Mouse (Mus musculus) C2C12 (cell line): ENCODE data around the gene 1700057G04Rik.

ENCODE experiments used
- CEBPB ChIP-seq: IDR thresholded peaks from one replicate; pipeline ENCODE4 v1.6.1; 2011; ENCODE audit warnings: low read depth, mild to moderate bottlenecking, control low read depth, moderate library complexity
- CTCF ChIP-seq: IDR thresholded peaks from one replicate; pipeline ENCODE4 v1.5.1; 2011; ENCODE audit not compliant: control insufficient read depth, insufficient read depth, insufficient read length
- FOSL1 ChIP-seq: IDR thresholded peaks from one replicate; pipeline ENCODE4 v1.8.0; 2011; ENCODE audit warnings: mild to moderate bottlenecking, low read length; ENCODE audit not compliant: poor library complexity, insufficient read depth, severe bottlenecking
- MAX ChIP-seq: IDR thresholded peaks from one replicate; pipeline ENCODE4 v1.6.1; 2011; ENCODE audit warnings: mild to moderate bottlenecking, control low read depth
- MYOD1 ChIP-seq: IDR thresholded peaks from one replicate; pipeline ENCODE4 v1.6.1; 2011; ENCODE audit warnings: low read depth; ENCODE audit not compliant: control insufficient read depth, insufficient read length
- MYOG ChIP-seq: IDR thresholded peaks from one replicate; pipeline ENCODE4 v1.6.1; 2011; ENCODE audit not compliant: control insufficient read depth, insufficient read length; ENCODE audit errors: extremely low read depth
- USF1 ChIP-seq: IDR thresholded peaks from one replicate; pipeline ENCODE4 v1.6.1; 2011; ENCODE audit warnings: low read depth, mild to moderate bottlenecking, control low read depth, moderate library complexity

DNA sequence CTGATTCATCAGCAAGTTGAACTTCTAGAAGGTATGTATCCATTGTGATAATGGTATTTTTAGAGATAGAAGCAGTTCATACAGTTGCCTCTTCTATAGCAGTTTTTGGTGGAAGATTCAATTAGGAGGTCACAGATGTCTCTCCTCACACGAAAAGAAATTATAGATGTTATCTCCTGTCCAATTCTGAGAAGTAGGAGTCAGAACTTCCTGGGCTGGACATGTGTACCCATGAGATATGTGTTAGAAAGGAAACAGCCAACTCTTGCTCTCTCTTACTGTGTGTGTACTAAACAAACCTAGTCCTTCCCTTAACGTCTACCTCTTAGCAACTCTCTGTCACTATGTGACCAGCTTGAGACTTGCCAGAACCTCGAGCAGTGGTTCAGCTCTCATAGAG, 19.5 kb upstream of the 1700057G04Rik start:
- TF ChIP-seq CTCF: no peak
- no peak for TF ChIP-seq MYOG
- no peak for TF ChIP-seq MAX
- TF ChIP-seq CEBPB: no peak
- no peak for TF ChIP-seq MYOD1
- TF ChIP-seq USF1: no peak
- TF ChIP-seq FOSL1: no peak
